Mouse (Mus musculus) testis, adult 2 months (tissue): Measurements from ENCODE around the gene Adnp. TPM values are rescaled to one million over a fixed set of nuclear protein-coding genes. Genes with fewer than 3 reads are reported as not detected.
"Not testable (repeated sequence)": the region's sequence is repeated elsewhere in the genome, so short reads cannot be mapped to it uniquely, and the experiment has no call there.

Experiments
- H3K27ac ChIP-seq: fragments of 200-500 bp; 2 replicates; pipeline ENCODE4 v1.5.1; 2012; ENCODE audit warnings: low read depth, low read length; ENCODE audit not compliant: control insufficient read depth, insufficient read depth
- H3K27me3 ChIP-seq: fragments of 200-500 bp; 2 replicates; pipeline ENCODE4 v1.6.1; 2012; ENCODE audit warnings: mild to moderate bottlenecking, low read length, moderate library complexity; ENCODE audit not compliant: control insufficient read depth, insufficient read depth
- H3K36me3 ChIP-seq: fragments of 200-500 bp; 2 replicates; pipeline ENCODE4 v1.6.1; 2012; ENCODE audit warnings: mild to moderate bottlenecking, low read length; ENCODE audit not compliant: control insufficient read depth, insufficient read depth
- H3K4me1 ChIP-seq: fragments of 200-500 bp; 2 replicates; pipeline ENCODE4 v1.6.1; 2012; ENCODE audit warnings: low read length; ENCODE audit not compliant: control insufficient read depth, insufficient read depth
- H3K4me3 ChIP-seq: fragments of 200-500 bp; 2 replicates; pipeline ENCODE4 v1.5.1; 2012; ENCODE audit warnings: low read depth, mild to moderate bottlenecking, low read length, moderate library complexity, mixed read lengths; ENCODE audit not compliant: control insufficient read depth
- CTCF ChIP-seq: fragments of 200-500 bp; IDR thresholded peaks from 2 replicates; pipeline ENCODE4 v1.5.1; 2012; ENCODE audit warnings: low read depth, mild to moderate bottlenecking, inconsistent platforms, low read length, moderate library complexity; ENCODE audit not compliant: control insufficient read depth, insufficient read depth, insufficient replicate concordance
- POLR2A ChIP-seq: fragments of 200-500 bp; IDR thresholded peaks from 2 replicates; pipeline ENCODE4 v1.6.1; 2012; ENCODE audit warnings: low read depth, mild to moderate bottlenecking, inconsistent platforms, low read length, moderate library complexity; ENCODE audit not compliant: control insufficient read depth
- polyA plus RNA-seq: library from polyadenylated mRNA; depleted of rRNA; stranded (reverse); fragments of >200 nt; gene quantifications from 2 replicates; pipeline ENCODE4 v1.2.3, GENCODE M21; 2012

Gene Adnp
- polyA plus RNA-seq, 1 experiment, result 23.8 TPM

DNA sequence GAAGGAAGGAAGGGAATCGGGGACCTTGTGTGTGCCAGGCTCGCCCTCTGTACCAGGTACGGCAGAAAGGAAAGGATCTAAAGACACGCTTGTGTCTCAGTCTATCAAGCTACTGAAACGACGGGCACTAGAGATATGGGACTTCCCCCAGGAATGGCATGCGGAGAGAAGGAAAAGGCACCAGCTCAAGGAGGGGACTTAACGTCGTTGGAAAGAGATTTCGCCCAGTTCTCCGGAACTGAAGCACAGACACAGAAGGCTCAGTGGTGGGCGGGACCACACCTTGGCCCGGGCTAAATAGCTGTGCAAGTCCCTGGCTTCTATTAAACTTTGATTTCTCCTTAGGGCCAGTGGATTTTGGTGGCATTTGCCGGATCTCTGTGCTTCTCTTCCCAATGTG, 44.9 kb downstream of the Adnp start:
- peaks cover 6% of the 10 kb centered on the region for H3K4me1 ChIP-seq
- TF ChIP-seq POLR2A, result no peak
- TF ChIP-seq CTCF, result no peak
- no peaks in the 10 kb centered on the region for H3K27me3 ChIP-seq
- H3K36me3 ChIP-seq, result no peaks in the 10 kb centered on the region
- H3K27ac ChIP-seq, result no peak overlapping the region
- H3K4me3 ChIP-seq, result no peak overlapping the region; the same call in 1 of the 2 replicates

DNA sequence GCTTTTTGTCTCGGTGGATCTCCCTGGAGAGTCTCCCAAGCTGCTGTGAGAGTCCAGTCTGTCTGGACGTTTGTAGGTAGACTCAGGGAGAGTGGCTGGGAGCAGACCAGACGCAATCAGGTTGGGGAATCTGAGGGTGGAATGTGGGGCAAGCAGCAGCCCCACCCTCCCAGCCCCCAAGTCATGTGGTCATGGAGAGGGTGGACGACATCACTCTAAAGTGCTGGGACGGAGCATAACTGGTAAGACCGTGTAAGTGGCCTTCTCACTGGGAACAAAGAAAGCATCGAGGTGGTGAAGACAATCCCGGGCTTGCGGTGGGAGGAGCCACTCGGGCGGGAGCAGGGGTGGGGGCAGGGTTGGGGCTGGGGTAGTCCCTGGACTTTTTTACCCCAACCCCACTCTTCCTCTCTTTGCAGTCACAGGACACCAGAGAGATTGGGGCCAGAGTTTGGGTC, 45.4 kb downstream of the Adnp start:
- no peaks in the 10 kb centered on the region for H3K36me3 ChIP-seq
- peaks cover 4% of the 10 kb centered on the region for H3K4me1 ChIP-seq
- H3K27ac ChIP-seq, result no peak overlapping the region
- TF ChIP-seq CTCF (no peak), POLR2A (no peak)
- H3K27me3 ChIP-seq, result no peaks in the 10 kb centered on the region
- no peak overlapping the region for H3K4me3 ChIP-seq

DNA sequence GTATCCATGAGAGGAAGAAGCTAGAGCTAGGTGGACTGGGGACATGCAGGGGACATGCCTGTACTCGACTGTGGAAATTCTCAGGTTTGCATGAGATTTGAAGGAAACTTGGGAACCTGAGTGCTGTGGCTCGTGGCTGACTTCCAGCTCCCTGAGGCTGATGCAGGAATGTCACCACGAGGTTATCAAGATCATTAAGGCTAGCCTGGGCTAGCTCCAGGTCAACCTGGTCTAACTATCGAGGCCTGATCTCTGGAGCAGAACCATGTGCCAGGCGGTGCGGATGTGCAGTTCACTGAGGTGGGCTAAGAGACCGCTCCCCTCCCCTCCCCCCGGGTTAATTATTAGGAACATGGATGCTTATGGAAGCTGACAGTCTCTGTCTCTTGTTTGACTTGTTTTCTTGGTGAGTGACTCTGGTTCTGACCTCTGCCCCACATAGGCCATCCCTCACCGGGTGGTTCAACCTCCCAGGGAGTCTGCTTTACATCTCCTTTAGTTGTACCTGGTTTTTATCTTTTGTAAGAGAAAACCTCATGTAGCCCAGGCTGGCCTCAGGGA, 46.5 kb downstream of the Adnp start:
- no peak overlapping the region for H3K27ac ChIP-seq
- TF ChIP-seq CTCF (no peak), POLR2A (no peak)
- H3K4me3 ChIP-seq, result no peak overlapping the region
- no peaks in the 10 kb centered on the region for H3K36me3 ChIP-seq
- H3K4me1 ChIP-seq, result peaks cover 4% of the 10 kb centered on the region
- no peaks in the 10 kb centered on the region for H3K27me3 ChIP-seq

DNA sequence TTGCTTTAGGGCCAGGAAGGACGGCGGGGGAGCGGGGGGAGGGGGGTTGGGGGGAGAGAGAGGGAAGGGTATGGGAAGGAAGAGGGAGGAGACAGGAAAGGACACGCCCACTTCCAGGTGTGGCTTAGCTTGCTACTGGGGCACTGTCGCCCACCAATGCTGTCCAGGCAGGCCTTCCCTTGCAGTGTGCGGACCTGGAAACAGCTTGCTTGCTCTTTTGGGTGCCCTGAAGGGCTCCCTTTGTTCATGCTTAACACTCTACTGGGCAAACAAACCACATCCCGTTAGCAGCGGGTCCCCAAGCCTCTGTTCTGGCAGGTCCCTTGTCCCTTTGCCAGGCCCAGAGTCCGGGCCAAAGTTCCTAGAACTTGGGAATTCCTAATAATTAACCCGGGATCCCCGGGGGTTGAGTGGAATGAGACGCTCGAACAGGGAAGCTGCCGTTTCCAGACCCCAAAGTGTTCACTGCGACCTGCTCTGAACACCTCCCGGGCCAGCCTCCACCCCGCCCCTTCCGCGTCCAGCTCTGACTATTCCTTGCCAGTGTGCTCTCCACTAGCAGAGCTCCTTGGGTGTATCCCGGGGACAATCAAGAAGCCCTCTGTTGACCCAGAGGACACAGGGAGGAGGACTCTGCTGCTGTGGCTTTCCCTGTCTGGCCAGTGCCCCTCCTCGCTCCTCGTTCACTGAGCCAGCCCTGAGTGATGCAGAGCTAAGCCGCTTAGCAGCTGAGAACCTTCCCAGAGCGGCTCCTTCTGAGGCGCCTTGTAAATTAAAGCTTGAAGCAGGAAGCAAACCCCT, 47.8 kb downstream of the Adnp start:
- H3K36me3 ChIP-seq, result no peaks in the 10 kb centered on the region
- TF ChIP-seq POLR2A (no peak), CTCF (no peak)
- no peak overlapping the region for H3K27ac ChIP-seq
- no peak overlapping the region for H3K4me3 ChIP-seq
- H3K4me1 ChIP-seq, result peaks cover 7% of the 10 kb centered on the region
- no peaks in the 10 kb centered on the region for H3K27me3 ChIP-seq

DNA sequence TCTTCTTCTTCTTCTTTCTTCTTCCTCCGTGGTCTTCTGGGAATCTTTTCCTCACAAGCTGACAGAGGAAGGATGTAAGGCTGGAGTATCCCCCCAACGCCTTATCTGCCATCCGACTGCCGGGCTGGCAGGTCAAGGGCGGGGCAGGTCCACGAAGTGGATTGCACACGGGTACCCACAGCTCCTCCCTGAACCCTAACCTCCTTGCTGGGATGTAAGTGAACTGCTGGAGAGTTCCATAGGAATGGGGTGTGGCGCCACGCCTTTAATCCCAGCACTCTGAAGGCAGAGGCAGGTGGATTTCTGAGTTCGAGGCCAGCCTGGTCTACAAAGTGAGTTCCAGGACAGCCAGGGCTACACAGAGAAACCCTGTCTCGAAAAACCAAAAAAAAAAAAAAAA, 48.9 kb downstream of the Adnp start:
- H3K27ac ChIP-seq, H3K4me3 ChIP-seq, H3K27me3 ChIP-seq, H3K4me1 ChIP-seq, H3K36me3 ChIP-seq: not testable (repeated sequence)

GRCm38 (mm10) chr2:168156361-168156760, 50.6 kb downstream of the Adnp start:
- Histone ChIP-seq H3K4me3 (no peak overlapping the region), H3K27ac (no peak overlapping the region), H3K4me1 (peaks cover 6% of the 10 kb centered on the region), H3K36me3 (no peaks in the 10 kb centered on the region), H3K27me3 (no peaks in the 10 kb centered on the region)
- TF ChIP-seq POLR2A (no peak), CTCF (no peak)

DNA sequence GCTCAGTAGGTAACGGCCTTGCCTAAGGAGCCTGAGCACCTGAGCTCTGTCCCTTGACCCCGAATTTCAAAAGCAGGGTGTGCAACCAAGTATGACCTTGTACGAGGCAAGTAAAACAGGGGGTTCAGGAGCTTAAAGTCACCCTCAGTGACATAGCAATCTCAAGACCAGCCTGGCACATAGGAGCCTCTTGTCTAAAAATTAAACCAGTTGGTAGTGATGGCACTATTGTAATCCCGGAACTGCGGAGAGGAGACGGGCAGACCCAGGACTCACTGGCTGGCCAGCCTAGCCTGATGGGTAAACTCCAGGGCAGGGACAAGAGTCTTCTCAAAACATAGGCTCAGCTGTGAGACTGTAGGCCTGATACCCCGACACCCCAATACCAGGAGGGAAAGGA, 51.2 kb downstream of the Adnp start:
- peaks cover 6% of the 10 kb centered on the region for H3K4me1 ChIP-seq
- TF ChIP-seq POLR2A (no peak), CTCF (no peak)
- no peaks in the 10 kb centered on the region for H3K36me3 ChIP-seq
- H3K27me3 ChIP-seq, result no peaks in the 10 kb centered on the region
- no peak overlapping the region for H3K4me3 ChIP-seq
- H3K27ac ChIP-seq, result no peak overlapping the region
